Mouse (Mus musculus) lung, embryonic 15.5 days (tissue): ENCODE data around the gene Mrfap1. TPM values are rescaled to one million over a fixed set of nuclear protein-coding genes. Genes with fewer than 3 reads are reported as not detected.
A peak's percentile ranks its signal among the peaks of the same experiment; 100 is the strongest.

Experiments used
- ATAC-seq: fragments of 200-750 bp; cut with Nextera tagmentation; 2 replicates; pipeline ENCODE4 v1.8.0; 2017; ENCODE audit warnings: moderate number of reproducible peaks, borderline replicate concordance; ENCODE audit not compliant: low FRiP score, low TSS enrichment; ENCODE audit errors: extremely low read depth
- H3K27ac ChIP-seq: fragments of 300-500 bp; sonication (generic); 2 replicates; pipeline ENCODE4 v1.5.1; 2015; ENCODE audit warnings: moderate library complexity, mild to moderate bottlenecking, inconsistent platforms
- H3K27me3 ChIP-seq: fragments of 300-500 bp; sonication (generic); 2 replicates; pipeline ENCODE4 v1.6.1; 2015; ENCODE audit warnings: inconsistent platforms
- H3K36me3 ChIP-seq: fragments of 300-500 bp; sonication (generic); 2 replicates; pipeline ENCODE4 v1.6.1; 2015; ENCODE audit warnings: inconsistent platforms
- H3K4me1 ChIP-seq: fragments of 300-500 bp; sonication (generic); 2 replicates; pipeline ENCODE4 v1.6.1; 2015; ENCODE audit warnings: inconsistent platforms
- H3K4me2 ChIP-seq: fragments of 300-500 bp; sonication (generic); 2 replicates; pipeline ENCODE4 v1.6.1; 2015; ENCODE audit warnings: inconsistent platforms, mild to moderate bottlenecking, moderate library complexity
- H3K4me3 ChIP-seq: fragments of 300-500 bp; sonication (generic); 2 replicates; pipeline ENCODE4 v1.5.1; 2015; ENCODE audit warnings: mild to moderate bottlenecking, inconsistent platforms
- H3K9ac ChIP-seq: fragments of 300-500 bp; sonication (generic); 2 replicates; pipeline ENCODE4 v1.6.1; 2015; ENCODE audit warnings: inconsistent platforms
- H3K9me3 ChIP-seq: fragments of 300-500 bp; sonication (generic); 2 replicates; pipeline ENCODE4 v1.6.1; 2016; ENCODE audit warnings: inconsistent platforms
- WGBS: fragments of 180-500 bp; shearing (Covaris S2); methylation state at CpG from one replicate; pipeline ENCODE4 v1.1.7; 2015; 5-methylcytosine and 5-hydroxymethylcytosine counted together
- polyA plus RNA-seq: library from polyadenylated mRNA; unstranded; fragments of >200 nt; fragmentation: Nextera tagmentation; extraction: Ambion mirVana; gene quantifications from 2 replicates; pipeline ENCODE4 v1.2.1, GENCODE M21; 2015

Mrfap1 gene
- polyA plus RNA-seq, 1 experiment from 2014 or later, result 476 TPM

DNA sequence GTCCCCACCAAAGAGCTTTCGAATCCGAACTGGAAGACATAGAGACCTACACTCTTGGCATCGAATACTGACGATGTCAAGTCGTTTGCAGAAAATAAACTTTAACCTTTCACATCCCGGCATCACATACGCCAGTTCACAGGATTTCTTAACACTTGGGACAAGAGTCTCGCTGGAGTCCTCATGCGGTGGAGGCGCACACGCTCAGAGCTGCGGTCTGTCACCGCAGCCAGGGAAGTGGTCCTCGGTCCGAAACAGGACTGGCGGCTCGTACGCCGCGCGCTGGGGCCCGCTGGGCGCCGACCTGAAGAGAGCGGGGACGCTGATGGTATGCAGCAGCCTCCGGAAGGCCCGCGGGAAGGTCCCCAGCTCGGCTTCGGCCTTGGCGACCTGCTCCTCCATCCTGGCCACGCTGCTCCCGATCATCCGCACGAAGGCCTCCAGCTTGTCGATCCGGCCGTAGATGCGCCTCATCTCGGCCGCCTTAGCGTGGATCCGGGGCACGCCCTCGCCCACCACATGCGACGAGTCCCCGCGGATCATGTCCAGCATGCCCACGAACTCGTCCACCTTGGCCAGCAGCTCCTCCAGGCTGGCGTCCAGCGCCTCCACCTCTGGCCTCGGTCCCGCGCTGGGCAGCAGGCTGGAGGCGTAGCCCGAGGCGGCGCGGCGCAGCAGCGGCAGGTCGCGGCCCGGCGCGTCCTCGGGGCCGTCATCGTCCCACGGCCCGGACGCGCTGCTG, 48.6 kb downstream of the Mrfap1 start:
- Histone ChIP-seq H3K27ac (no peak overlapping the region), H3K27me3 (no peaks in the 10 kb centered on the region; the same call in 1 of the 2 replicates), H3K36me3 (no peaks in the 10 kb centered on the region), H3K4me3 (peak overlapping the region; percentile 96), H3K4me2 (peak overlapping the region; percentile 76), H3K9me3 (no peaks in the 10 kb centered on the region), H3K4me1 (peaks cover 17% of the 10 kb centered on the region), H3K9ac (peak overlapping the region; percentile 77)
- under 1% methylated on average over 73 of the region's 76 CpGs for WGBS
- ATAC-seq, result peak; percentile 76; the same call in 1 of the 2 replicates

DNA sequence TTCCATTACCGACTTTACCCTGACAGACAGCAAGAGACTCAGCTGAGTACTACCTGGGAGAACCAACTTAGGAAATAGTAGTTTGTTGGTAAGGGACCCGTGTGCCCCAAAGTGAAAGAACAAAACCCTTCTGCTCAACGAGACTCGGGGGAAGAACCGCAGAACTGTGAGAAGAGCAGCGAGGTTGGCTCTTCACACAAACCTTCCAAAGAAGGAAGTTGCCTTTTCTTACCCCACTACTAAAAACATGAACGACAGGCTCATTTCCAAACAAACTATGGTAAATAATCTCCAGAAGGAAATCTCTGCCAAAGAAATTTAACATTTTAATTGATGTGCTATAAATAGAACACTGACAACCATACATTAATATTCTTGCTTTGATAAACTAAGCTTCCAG, 49.5 kb downstream of the Mrfap1 start:
- no peak overlapping the region for H3K9ac ChIP-seq
- H3K4me2 ChIP-seq, result peak overlapping the region; percentile 76
- H3K27me3 ChIP-seq, result peaks cover under 1% of the 10 kb centered on the region; the same call in 1 of the 2 replicates
- no peaks in the 10 kb centered on the region for H3K9me3 ChIP-seq
- peaks cover 17% of the 10 kb centered on the region for H3K4me1 ChIP-seq
- WGBS, result 74% methylated on average over 7 of the region's 7 CpGs
- no peak for ATAC-seq
- H3K36me3 ChIP-seq, result no peaks in the 10 kb centered on the region
- H3K27ac ChIP-seq, result no peak overlapping the region
- H3K4me3 ChIP-seq, result peak overlapping the region; percentile 96

Other genes starting within 250 kb of the Mrfap1 start
- 24.3 and 24.7 TPM in 2 replicates for gene Tbc1d14, start 203.5 kb downstream of the Mrfap1 start, polyA plus RNA-seq
- 15.5 and 16.7 TPM in 2 replicates for gene D5Ertd579e, start 100.7 kb downstream of the Mrfap1 start, polyA plus RNA-seq
- gene Bloc1s4, start 48.1 kb downstream of the Mrfap1 start, polyA plus RNA-seq, result 23.8 and 25.5 TPM in 2 replicates
- gene Man2b2, start 33.9 kb upstream of the Mrfap1 start, polyA plus RNA-seq, result 11.3 and 14.0 TPM in 2 replicates
- 0.10 and 0.26 TPM in 2 replicates for gene Ppp2r2c, start 71.7 kb upstream of the Mrfap1 start, polyA plus RNA-seq
- gene Wfs1, start 192.4 kb upstream of the Mrfap1 start, polyA plus RNA-seq, result 8.5 and 10.1 TPM in 2 replicates